Mouse (Mus musculus) midbrain, embryonic 12.5 days (tissue): ENCODE results near the gene P4ha2. TPM values are rescaled to one million over a fixed set of nuclear protein-coding genes. Genes with fewer than 3 reads are reported as not detected.
A peak's percentile ranks its signal among the peaks of the same experiment; 100 is the strongest.

Experiments
- ATAC-seq: fragments of 200-750 bp; cut with Nextera tagmentation; 2 replicates; pipeline ENCODE4 v1.8.0; 2017; ENCODE audit warnings: low read depth, moderate TSS enrichment, moderate library complexity; ENCODE audit not compliant: low FRiP score
- H3K27ac ChIP-seq: fragments of 300-500 bp; sonication (generic); replicated peaks from 2 replicates; pipeline ENCODE4 v1.5.1; 2016; ENCODE audit warnings: mild to moderate bottlenecking
- H3K27me3 ChIP-seq: fragments of 300-500 bp; sonication (generic); 2 replicates; pipeline ENCODE4 v1.6.1; 2016; ENCODE audit warnings: mild to moderate bottlenecking
- H3K36me3 ChIP-seq: fragments of 300-500 bp; sonication (generic); 2 replicates; pipeline ENCODE4 v1.6.1; 2016
- H3K4me1 ChIP-seq: fragments of 300-500 bp; sonication (generic); 2 replicates; pipeline ENCODE4 v1.6.1; 2016
- H3K4me2 ChIP-seq: fragments of 300-500 bp; sonication (generic); replicated peaks from 2 replicates; pipeline ENCODE4 v1.6.1; 2016; ENCODE audit warnings: mild to moderate bottlenecking, moderate library complexity
- H3K4me3 ChIP-seq: fragments of 300-500 bp; sonication (generic); 2 replicates; pipeline ENCODE4 v1.5.1; 2016; ENCODE audit warnings: mild to moderate bottlenecking
- H3K9ac ChIP-seq: fragments of 300-500 bp; sonication (generic); replicated peaks from 2 replicates; pipeline ENCODE4 v1.6.1; 2016; ENCODE audit warnings: mild to moderate bottlenecking, moderate library complexity
- H3K9me3 ChIP-seq: fragments of 300-500 bp; sonication (generic); 2 replicates; pipeline ENCODE4 v1.6.1; 2016; ENCODE audit warnings: mild to moderate bottlenecking
- whole genome bisulfite sequencing: fragments of 180-500 bp; shearing (Covaris S2); methylation state at CpG from one replicate; pipeline ENCODE4 v1.1.7; 2016; 5-methylcytosine and 5-hydroxymethylcytosine counted together
- polyA plus RNA-seq: library from polyadenylated mRNA; unstranded; fragments of >200 nt; fragmentation: Nextera tagmentation; extraction: Ambion mirVana; gene quantifications from 2 replicates; pipeline ENCODE4 v1.2.1, GENCODE M21; 2016

The P4ha2 gene
- polyA plus RNA-seq, 1 experiment from 2014 or later = 21.0 TPM

DNA sequence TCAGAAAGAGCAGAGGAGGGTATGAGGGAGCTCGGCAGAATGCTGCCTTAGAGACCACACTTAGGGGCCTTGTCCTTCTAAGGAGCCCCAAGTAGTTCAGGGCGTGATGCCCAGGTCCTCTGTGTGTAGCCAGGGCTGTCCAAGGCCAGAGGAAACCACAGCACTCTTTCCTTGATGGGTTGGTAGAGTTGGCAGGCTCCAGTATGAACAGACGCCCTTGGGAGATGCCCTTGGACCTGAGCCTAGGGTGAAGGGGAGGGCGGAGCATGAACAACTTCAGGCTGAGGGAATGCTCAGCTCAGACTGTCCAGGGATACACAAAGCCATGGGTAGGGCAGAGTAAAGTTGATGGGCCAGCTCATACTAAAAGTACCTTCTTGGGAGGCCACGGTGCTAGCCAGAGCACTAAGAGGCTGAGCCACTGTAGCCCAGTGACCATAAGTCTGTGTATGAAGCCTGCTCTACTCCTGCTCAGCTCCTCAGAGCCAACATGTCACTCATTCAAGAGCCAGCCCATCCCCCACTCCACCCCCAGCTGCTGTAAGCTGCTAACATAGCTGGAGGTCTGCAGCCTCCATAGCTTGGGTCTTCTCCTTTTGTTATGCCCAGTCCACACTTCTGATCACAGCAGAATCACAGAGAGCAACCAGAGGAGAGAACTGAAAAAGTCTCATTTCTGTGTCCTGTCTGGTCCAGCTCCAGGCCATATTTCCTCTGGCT, 28.0 kb upstream of the P4ha2 start:
- WGBS = 84% methylated on average over 5 of the region's 5 CpGs
- no peak overlapping the region for H3K4me2 ChIP-seq
- H3K9me3 ChIP-seq = no peaks in the 10 kb centered on the region
- no peak overlapping the region for H3K4me3 ChIP-seq
- no peak overlapping the region for H3K27ac ChIP-seq
- H3K36me3 ChIP-seq = no peaks in the 10 kb centered on the region
- H3K27me3 ChIP-seq = peaks cover 18% of the 10 kb centered on the region
- no peak overlapping the region for H3K9ac ChIP-seq
- ATAC-seq = no peak
- peaks cover 28% of the 10 kb centered on the region for H3K4me1 ChIP-seq

- ATAC-seq = no peak
- Histone ChIP-seq H3K27me3 (peaks cover 6% of the 10 kb centered on the region), H3K4me2 (no peak overlapping the region), H3K9ac (no peak overlapping the region), H3K36me3 (no peaks in the 10 kb centered on the region), H3K4me1 (peaks cover 14% of the 10 kb centered on the region; the same call in 1 of the 2 replicates), H3K27ac (no peak overlapping the region), H3K9me3 (no peaks in the 10 kb centered on the region), H3K4me3 (no peak overlapping the region)
- 39% methylated on average over 4 of the region's 4 CpGs for WGBS
These were observed 26.6 kb upstream of the P4ha2 start for GRCm38 (mm10) chr11:54073291-54073690.

GRCm38 (mm10) chr11:54075353-54075752, 24.5 kb upstream of the P4ha2 start:
- peaks cover 5% of the 10 kb centered on the region; the same call in 1 of the 2 replicates for H3K4me1 ChIP-seq
- no peak overlapping the region for H3K27ac ChIP-seq
- no peaks in the 10 kb centered on the region for H3K36me3 ChIP-seq
- no peak overlapping the region for H3K4me3 ChIP-seq
- H3K27me3 ChIP-seq = peaks cover 1% of the 10 kb centered on the region
- no peak overlapping the region for H3K4me2 ChIP-seq
- H3K9me3 ChIP-seq = no peaks in the 10 kb centered on the region
- no peak for ATAC-seq
- 71% methylated on average over 6 of the region's 6 CpGs for WGBS
- no peak overlapping the region for H3K9ac ChIP-seq

- 95% methylated on average over 1 of the region's 1 CpGs for WGBS
- Histone ChIP-seq H3K27me3 (no peaks in the 10 kb centered on the region; the same call in 1 of the 2 replicates), H3K9ac (no peak overlapping the region), H3K9me3 (no peaks in the 10 kb centered on the region), H3K4me2 (no peak overlapping the region), H3K27ac (no peak overlapping the region), H3K4me3 (no peak overlapping the region), H3K36me3 (no peaks in the 10 kb centered on the region), H3K4me1 (peaks cover 5% of the 10 kb centered on the region; the same call in 1 of the 2 replicates)
- no peak for ATAC-seq
These were observed 23.8 kb upstream of the P4ha2 start for GRCm38 (mm10) chr11:54076101-54076500.

GRCm38 (mm10) chr11:54080435-54080834, 19.5 kb upstream of the P4ha2 start:
- ATAC-seq = no peak
- Histone ChIP-seq H3K4me1 (no peaks in the 10 kb centered on the region), H3K27me3 (peaks cover 4% of the 10 kb centered on the region; the same call in 1 of the 2 replicates), H3K36me3 (no peaks in the 10 kb centered on the region), H3K4me2 (no peak overlapping the region), H3K9me3 (no peaks in the 10 kb centered on the region), H3K4me3 (no peak overlapping the region), H3K9ac (no peak overlapping the region), H3K27ac (no peak overlapping the region)
- 43% methylated on average over 7 of the region's 7 CpGs for WGBS

DNA sequence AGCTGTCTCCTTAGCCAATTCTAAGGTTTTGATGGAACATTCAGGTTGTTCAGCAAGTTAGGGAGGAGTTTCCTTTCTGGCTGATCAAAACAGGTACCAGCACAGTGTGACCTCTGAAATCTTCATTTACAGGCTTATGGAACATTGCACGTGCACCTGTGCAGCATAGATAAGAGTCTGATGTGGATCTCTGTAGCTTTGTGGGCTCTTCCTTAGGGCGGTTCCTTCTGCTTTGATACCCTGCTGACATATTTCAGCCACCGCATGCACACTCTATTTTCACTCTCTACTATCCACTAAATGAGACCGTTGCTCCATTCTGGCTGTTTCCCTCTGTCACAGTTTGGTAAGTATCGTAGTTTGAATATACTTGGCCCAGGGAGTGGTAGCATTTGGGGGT, 17.2 kb upstream of the P4ha2 start:
- 87% methylated on average over 5 of the region's 5 CpGs for WGBS
- no peak overlapping the region for H3K4me2 ChIP-seq
- 0 out of 2 replicates have a peak, but pooled peaks cover 4% of the 10 kb centered on the region for H3K27me3 ChIP-seq
- H3K9me3 ChIP-seq = no peaks in the 10 kb centered on the region
- no peak overlapping the region for H3K27ac ChIP-seq
- H3K9ac ChIP-seq = no peak overlapping the region
- no peak for ATAC-seq
- H3K36me3 ChIP-seq = no peaks in the 10 kb centered on the region
- no peak overlapping the region for H3K4me3 ChIP-seq
- H3K4me1 ChIP-seq = no peaks in the 10 kb centered on the region

DNA sequence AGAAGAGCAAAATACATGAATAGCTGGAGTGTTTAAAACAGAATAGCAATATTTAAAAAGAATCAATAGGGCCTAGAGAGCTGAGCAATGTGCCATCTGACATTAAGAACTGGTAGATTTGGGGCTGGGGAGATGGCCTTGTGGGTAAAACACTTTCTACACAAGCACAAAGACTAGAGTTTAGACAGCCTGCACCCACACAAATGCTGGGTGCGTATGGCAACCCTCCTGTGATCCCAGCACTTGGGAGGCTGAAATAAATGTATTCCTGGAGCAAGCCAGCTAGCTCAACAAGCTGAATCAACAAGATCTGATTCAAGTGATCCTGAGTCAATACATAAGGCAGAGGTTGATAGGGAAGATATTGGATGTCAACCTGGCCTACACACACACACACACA, 14.9 kb upstream of the P4ha2 start:
- Histone ChIP-seq H3K27ac (no peak overlapping the region), H3K36me3 (no peaks in the 10 kb centered on the region), H3K9ac (no peak overlapping the region), H3K4me1 (no peaks in the 10 kb centered on the region), H3K4me3 (no peak overlapping the region), H3K27me3 (0 out of 2 replicates have a peak, but pooled peaks cover 4% of the 10 kb centered on the region), H3K4me2 (no peak overlapping the region), H3K9me3 (no peaks in the 10 kb centered on the region)
- WGBS = 100% methylated on average over 1 of the region's 1 CpGs
- no peak for ATAC-seq

GRCm38 (mm10) chr11:54085816-54086215, 14.1 kb upstream of the P4ha2 start:
- H3K4me3 ChIP-seq = no peak overlapping the region
- no peaks in the 10 kb centered on the region for H3K36me3 ChIP-seq
- WGBS = 51% methylated on average over 5 of the region's 5 CpGs
- H3K9me3 ChIP-seq = no peaks in the 10 kb centered on the region
- no peaks in the 10 kb centered on the region for H3K4me1 ChIP-seq
- H3K27ac ChIP-seq = no peak overlapping the region
- 0 out of 2 replicates have a peak, but pooled peaks cover 4% of the 10 kb centered on the region for H3K27me3 ChIP-seq
- H3K4me2 ChIP-seq = no peak overlapping the region
- ATAC-seq = no peak
- no peak overlapping the region for H3K9ac ChIP-seq

GRCm38 (mm10) chr11:54088253-54088946, 11.5 kb upstream of the P4ha2 start:
- ATAC-seq = no peak
- H3K36me3 ChIP-seq = no peaks in the 10 kb centered on the region
- H3K4me1 ChIP-seq = peaks cover 3% of the 10 kb centered on the region; the same call in 1 of the 2 replicates
- H3K4me3 ChIP-seq = no peak overlapping the region
- H3K9ac ChIP-seq = no peak overlapping the region
- WGBS = 80% methylated on average over 7 of the region's 7 CpGs
- H3K27ac ChIP-seq = no peak overlapping the region
- no peaks in the 10 kb centered on the region for H3K9me3 ChIP-seq
- no peaks in the 10 kb centered on the region for H3K27me3 ChIP-seq
- no peak overlapping the region for H3K4me2 ChIP-seq

GRCm38 (mm10) chr11:54088947-54089317, 11.0 kb upstream of the P4ha2 start:
- H3K27ac ChIP-seq = no peak overlapping the region
- 53% methylated on average over 5 of the region's 5 CpGs for WGBS
- ATAC-seq = peak; percentile 47; the same call in 1 of the 2 replicates
- no peak overlapping the region for H3K4me3 ChIP-seq
- H3K4me2 ChIP-seq = no peak overlapping the region
- no peaks in the 10 kb centered on the region for H3K27me3 ChIP-seq
- peaks cover 3% of the 10 kb centered on the region; the same call in 1 of the 2 replicates for H3K4me1 ChIP-seq
- H3K36me3 ChIP-seq = no peaks in the 10 kb centered on the region
- H3K9me3 ChIP-seq = no peaks in the 10 kb centered on the region
- no peak overlapping the region for H3K9ac ChIP-seq

DNA sequence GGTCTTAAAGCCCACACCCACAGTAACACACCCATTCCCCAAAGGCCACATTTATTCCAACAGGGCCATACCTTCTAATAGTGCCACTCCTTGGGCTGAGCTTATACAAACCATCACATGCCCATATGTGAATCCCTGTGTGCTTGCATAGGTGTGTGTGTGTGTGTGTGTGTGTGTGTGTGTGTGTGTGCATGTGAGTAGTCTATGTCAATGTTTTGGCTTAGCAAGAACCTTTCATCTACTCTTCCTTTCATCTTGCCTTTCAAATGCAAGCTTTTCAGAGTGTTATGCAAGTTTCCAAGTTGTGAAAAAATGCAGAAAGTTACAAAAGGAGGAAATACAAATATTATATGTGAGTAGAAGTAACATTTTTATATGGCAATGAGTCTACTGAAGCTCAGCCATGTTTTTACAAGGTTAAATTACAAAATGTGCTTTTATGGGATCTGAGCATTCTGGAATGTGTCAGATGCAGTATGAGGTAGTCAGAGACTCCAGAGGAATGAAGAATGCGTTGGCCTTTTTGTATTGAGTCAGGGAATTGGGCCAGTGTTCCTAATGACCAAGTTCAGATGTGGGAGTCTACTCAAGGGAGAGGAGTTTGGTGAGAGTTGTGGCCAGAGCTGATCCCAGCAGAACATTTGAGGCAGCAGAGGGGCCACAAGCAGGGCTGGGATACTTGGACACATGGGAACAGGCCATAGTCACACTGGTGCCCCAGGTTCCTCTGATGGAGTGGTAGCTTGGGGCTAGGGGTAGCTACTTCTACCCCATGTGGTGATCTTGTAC, 9.6 kb upstream of the P4ha2 start:
- no peak overlapping the region for H3K9ac ChIP-seq
- no peaks in the 10 kb centered on the region for H3K27me3 ChIP-seq
- H3K36me3 ChIP-seq = no peaks in the 10 kb centered on the region
- peaks cover 3% of the 10 kb centered on the region; the same call in 1 of the 2 replicates for H3K4me1 ChIP-seq
- 81% methylated on average over 1 of the region's 1 CpGs for WGBS
- no peak overlapping the region for H3K27ac ChIP-seq
- no peak overlapping the region for H3K4me2 ChIP-seq
- no peaks in the 10 kb centered on the region for H3K9me3 ChIP-seq
- no peak for ATAC-seq
- no peak overlapping the region for H3K4me3 ChIP-seq

DNA sequence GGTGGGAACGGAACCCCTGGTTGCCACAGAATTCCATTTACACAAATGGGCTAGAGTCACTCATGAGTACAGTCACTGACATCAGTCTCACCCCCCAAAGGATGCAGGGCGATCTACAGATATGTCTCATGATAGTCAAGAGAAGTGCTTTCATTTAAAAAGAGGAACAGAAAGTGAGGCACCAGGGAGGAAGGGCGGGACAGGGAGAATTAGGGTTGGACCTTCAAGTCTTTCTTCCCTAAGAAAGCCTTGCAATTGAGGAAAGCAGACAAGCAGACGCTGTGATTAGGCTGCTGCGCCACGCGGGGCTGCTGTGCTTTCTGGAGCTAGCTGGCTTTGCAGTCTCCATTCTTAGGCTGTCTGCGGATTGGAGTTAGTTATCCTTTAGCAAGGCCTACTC, 8.2 kb upstream of the P4ha2 start:
- H3K4me2 ChIP-seq = no peak overlapping the region

More for the DNA sequence above, 8.2 kb upstream of the P4ha2 start:
- Histone ChIP-seq H3K27ac (no peak overlapping the region), H3K4me1 (peaks cover 3% of the 10 kb centered on the region; the same call in 1 of the 2 replicates), H3K36me3 (no peaks in the 10 kb centered on the region), H3K4me3 (no peak overlapping the region), H3K27me3 (no peaks in the 10 kb centered on the region), H3K9ac (no peak overlapping the region), H3K9me3 (no peaks in the 10 kb centered on the region)
- ATAC-seq = no peak
- 48% methylated on average over 8 of the region's 8 CpGs for WGBS
